Mouse (Mus musculus) heart, embryonic 10.5 days (tissue): Measurements from ENCODE around the gene Fam221b. TPM values are rescaled to one million over a fixed set of nuclear protein-coding genes. Genes with fewer than 3 reads are reported as not detected.

Source experiments
- DNase-seq: peaks from one replicate; pipeline ENCODE4 v3.0.0-alpha.2; 2017; ENCODE audit warnings: low spot score
- H3K27ac ChIP-seq: fragments of 300-500 bp; sonication (generic); 2 replicates; pipeline ENCODE4 v1.5.1; 2016; ENCODE audit warnings: mild to moderate bottlenecking
- H3K27me3 ChIP-seq: fragments of 300-500 bp; sonication (generic); 2 replicates; pipeline ENCODE4 v1.6.1; 2016; ENCODE audit warnings: mild to moderate bottlenecking; ENCODE audit not compliant: poor library complexity, insufficient read depth, severe bottlenecking
- H3K36me3 ChIP-seq: fragments of 300-500 bp; sonication (generic); 2 replicates; pipeline ENCODE4 v1.6.1; 2016; ENCODE audit warnings: mild to moderate bottlenecking, moderate library complexity
- H3K4me1 ChIP-seq: fragments of 300-500 bp; sonication (generic); 2 replicates; pipeline ENCODE4 v1.6.1; 2016; ENCODE audit warnings: mild to moderate bottlenecking
- H3K4me3 ChIP-seq: fragments of 300-500 bp; sonication (generic); 2 replicates; pipeline ENCODE4 v1.5.1; 2016; ENCODE audit warnings: mild to moderate bottlenecking, moderate library complexity
- H3K9me3 ChIP-seq: fragments of 300-500 bp; sonication (generic); 2 replicates; pipeline ENCODE4 v1.6.1; 2016; ENCODE audit warnings: mild to moderate bottlenecking, moderate library complexity
- WGBS: fragments of 180-500 bp; shearing (Covaris S2); methylation state at CpG from one replicate; pipeline ENCODE4 v1.1.7; 2016; 5-methylcytosine and 5-hydroxymethylcytosine counted together
- polyA plus RNA-seq: library from polyadenylated mRNA; unstranded; fragments of >200 nt; fragmentation: Nextera tagmentation; extraction: Ambion mirVana; gene quantifications from 2 replicates; pipeline ENCODE4 v1.2.1, GENCODE M21; 2016

The Fam221b gene
- 1.7 and 1.9 TPM in 2 replicates for polyA plus RNA-seq

GRCm38 (mm10) chr4:43668782-43669427 lies at the start of gene Fam221b, which contains the start of gene Tmem8b:
Fam221b (minus strand) TSS chr4:43669145.
Tmem8b (plus strand) TSS chr4:43668971.
- peak within 1 kb of the TSS; percentile 94 for H3K27ac ChIP-seq
- peaks cover 39% of the 10 kb centered on the region for H3K4me1 ChIP-seq
- 2% methylated on average over 41 of the region's 41 CpGs for WGBS
- peak within 1 kb of the TSS; percentile 77 for H3K4me3 ChIP-seq
- no peaks in the 10 kb centered on the region for H3K9me3 ChIP-seq
- H3K27me3 ChIP-seq: peaks cover 56% of the 10 kb centered on the region
- DNase-seq: peak; percentile 95
- no peaks in the 10 kb centered on the region for H3K36me3 ChIP-seq

- Histone ChIP-seq H3K4me3 (no peak overlapping the region), H3K36me3 (no peaks in the 10 kb centered on the region), H3K9me3 (no peaks in the 10 kb centered on the region), H3K27ac (no peak overlapping the region), H3K4me1 (peaks cover 3% of the 10 kb centered on the region; the same call in 1 of the 2 replicates), H3K27me3 (0 out of 2 replicates have a peak, but pooled peaks cover 9% of the 10 kb centered on the region)
- no peak for DNase-seq
- WGBS: 41% methylated on average over 7 of the region's 7 CpGs
Measured at GRCm38 (mm10) chr4:43713652-43714219, 44.8 kb upstream of the Fam221b start.

- no peaks in the 10 kb centered on the region for H3K36me3 ChIP-seq
- peaks cover 3% of the 10 kb centered on the region; the same call in 1 of the 2 replicates for H3K4me1 ChIP-seq
- H3K4me3 ChIP-seq: no peak overlapping the region
- peaks cover 23% of the 10 kb centered on the region; the same call in 1 of the 2 replicates for H3K27me3 ChIP-seq
- H3K27ac ChIP-seq: no peak overlapping the region
- DNase-seq: peak; percentile 90
- no peaks in the 10 kb centered on the region for H3K9me3 ChIP-seq
- WGBS: 4% methylated on average over 2 of the region's 2 CpGs
Measured at GRCm38 (mm10) chr4:43711821-43712220, 42.9 kb upstream of the Fam221b start.

- Histone ChIP-seq H3K36me3 (no peaks in the 10 kb centered on the region), H3K4me3 (no peak within 1 kb of the TSS), H3K4me1 (peaks cover 9% of the 10 kb centered on the region; the same call in 1 of the 2 replicates), H3K27me3 (peaks cover 33% of the 10 kb centered on the region), H3K9me3 (no peaks in the 10 kb centered on the region), H3K27ac (no peak within 1 kb of the TSS)
- DNase-seq: no peak
- 77% methylated on average over 6 of the region's 6 CpGs for WGBS
Measured at GRCm38 (mm10) chr4:43709869-43710268, 40.9 kb upstream of the Fam221b start, which contains the start of gene Olfr71. Olfr71 (minus strand) TSS chr4:43710255.

- Histone ChIP-seq H3K27ac (no peak overlapping the region), H3K27me3 (peaks cover 30% of the 10 kb centered on the region), H3K9me3 (no peaks in the 10 kb centered on the region), H3K36me3 (no peaks in the 10 kb centered on the region), H3K4me3 (no peak overlapping the region), H3K4me1 (peaks cover 13% of the 10 kb centered on the region; the same call in 1 of the 2 replicates)
- no peak for DNase-seq
- 83% methylated on average over 13 of the region's 13 CpGs for WGBS
Measured at GRCm38 (mm10) chr4:43705991-43706390, 37.0 kb upstream of the Fam221b start.

- no peak for DNase-seq
- no peak overlapping the region for H3K4me3 ChIP-seq
- H3K27ac ChIP-seq: no peak overlapping the region; the same call in 1 of the 2 replicates
- no peaks in the 10 kb centered on the region for H3K9me3 ChIP-seq
- H3K4me1 ChIP-seq: peaks cover 13% of the 10 kb centered on the region; the same call in 1 of the 2 replicates
- WGBS: 86% methylated on average over 8 of the region's 8 CpGs
- H3K36me3 ChIP-seq: no peaks in the 10 kb centered on the region
- peaks cover 30% of the 10 kb centered on the region for H3K27me3 ChIP-seq
Measured at GRCm38 (mm10) chr4:43703851-43704250, 34.9 kb upstream of the Fam221b start.

GRCm38 (mm10) chr4:43703439-43703838 lies 34.5 kb upstream of the Fam221b start:
- H3K27ac ChIP-seq: no peak overlapping the region
- H3K36me3 ChIP-seq: no peaks in the 10 kb centered on the region
- H3K4me1 ChIP-seq: peaks cover 13% of the 10 kb centered on the region; the same call in 1 of the 2 replicates
- H3K27me3 ChIP-seq: peaks cover 29% of the 10 kb centered on the region
- H3K9me3 ChIP-seq: no peaks in the 10 kb centered on the region
- no peak for DNase-seq
- no peak overlapping the region for H3K4me3 ChIP-seq
- WGBS: 69% methylated on average over 6 of the region's 6 CpGs

- H3K27me3 ChIP-seq: peaks cover 5% of the 10 kb centered on the region
- H3K4me3 ChIP-seq: no peak within 1 kb of the TSS
- H3K36me3 ChIP-seq: no peaks in the 10 kb centered on the region
- H3K9me3 ChIP-seq: no peaks in the 10 kb centered on the region
- H3K27ac ChIP-seq: no peak within 1 kb of the TSS
- 80% methylated on average over 6 of the region's 6 CpGs for WGBS
- no peak for DNase-seq
- H3K4me1 ChIP-seq: peaks cover 15% of the 10 kb centered on the region; the same call in 1 of the 2 replicates
Measured at GRCm38 (mm10) chr4:43700707-43701106, 31.8 kb upstream of the Fam221b start, which contains the start of gene Olfr70. Olfr70 (minus strand) TSS chr4:43700807.

- Histone ChIP-seq H3K27me3 (no peaks in the 10 kb centered on the region), H3K9me3 (no peaks in the 10 kb centered on the region), H3K4me1 (peaks cover 32% of the 10 kb centered on the region), H3K36me3 (no peaks in the 10 kb centered on the region), H3K27ac (no peak overlapping the region), H3K4me3 (no peak overlapping the region)
- no peak for DNase-seq
- 89% methylated on average over 13 of the region's 13 CpGs for WGBS
Measured at GRCm38 (mm10) chr4:43696561-43696960, 27.6 kb upstream of the Fam221b start.

GRCm38 (mm10) chr4:43695249-43695671 lies 26.3 kb upstream of the Fam221b start:
- DNase-seq: no peak
- H3K9me3 ChIP-seq: no peaks in the 10 kb centered on the region
- H3K4me3 ChIP-seq: no peak overlapping the region
- 20% methylated on average over 9 of the region's 9 CpGs for WGBS
- H3K27ac ChIP-seq: peak overlapping the region; percentile 73
- H3K27me3 ChIP-seq: peaks cover 6% of the 10 kb centered on the region; the same call in 1 of the 2 replicates
- H3K4me1 ChIP-seq: peaks cover 32% of the 10 kb centered on the region
- H3K36me3 ChIP-seq: 0 out of 2 replicates have a peak, but pooled peaks cover under 1% of the 10 kb centered on the region

GRCm38 (mm10) chr4:43694439-43695248 lies 25.7 kb upstream of the Fam221b start:
- Histone ChIP-seq H3K27me3 (peaks cover 12% of the 10 kb centered on the region), H3K9me3 (no peaks in the 10 kb centered on the region)

GRCm38 (mm10) chr4:43693806-43694241 lies 24.9 kb upstream of the Fam221b start:
- Histone ChIP-seq H3K27ac (no peak overlapping the region), H3K36me3 (0 out of 2 replicates have a peak, but pooled peaks cover 8% of the 10 kb centered on the region), H3K27me3 (peaks cover 15% of the 10 kb centered on the region), H3K9me3 (no peaks in the 10 kb centered on the region), H3K4me1 (peaks cover 32% of the 10 kb centered on the region), H3K4me3 (no peak overlapping the region)
- DNase-seq: no peak
- WGBS: 47% methylated on average over 5 of the region's 5 CpGs

More at GRCm38 (mm10) chr4:43694439-43695248, 25.7 kb upstream of the Fam221b start:
- DNase-seq: no peak
- Histone ChIP-seq H3K4me3 (no peak overlapping the region), H3K36me3 (0 out of 2 replicates have a peak, but pooled peaks cover 6% of the 10 kb centered on the region), H3K4me1 (peaks cover 32% of the 10 kb centered on the region), H3K27ac (peak overlapping the region; percentile 73)
- 70% methylated on average over 1 of the region's 1 CpGs for WGBS
